Mouse (Mus musculus) right cerebral cortex, postnatal 36 days (tissue): Measurements from ENCODE around the gene Stbd1.
A peak's percentile ranks its signal among the peaks of the same experiment; 100 is the strongest.

ENCODE experiments used
- DNase-seq, 2 experiments: peaks; one replicate each; pipeline ENCODE4 v3.0.0; 2022; ENCODE audit warnings: low spot score in 2 of 2, mixed read lengths in 1 of 2

Stbd1 gene

GRCm38 (mm10) chr5:92602691-92603690 is at the start of gene Stbd1:
TSS of gene Stbd1 (plus strand) at chr5:92603041.
- DNase-seq: no peak

GRCm38 (mm10) chr5:92553939-92554338 is 48.9 kb upstream of the Stbd1 start:
- no peak for DNase-seq

GRCm38 (mm10) chr5:92554443-92554842 is 48.4 kb upstream of the Stbd1 start:
- no peak for DNase-seq

- peak; percentile 52 to 69 for DNase-seq
These were observed 47.8 kb upstream of the Stbd1 start, which contains the start of gene Fam47e for GRCm38 (mm10) chr5:92554891-92555511. TSS of gene Fam47e (plus strand) at chr5:92555069.

GRCm38 (mm10) chr5:92555905-92556304 is 46.9 kb upstream of the Stbd1 start:
- DNase-seq: no peak

GRCm38 (mm10) chr5:92557508-92557907 is 45.3 kb upstream of the Stbd1 start:
- no peak for DNase-seq

GRCm38 (mm10) chr5:92560201-92560600 is 42.6 kb upstream of the Stbd1 start:
- no peak for DNase-seq

- DNase-seq: peak in 1 of 2 experiments; percentile 9
These were observed 40.8 kb upstream of the Stbd1 start for GRCm38 (mm10) chr5:92562002-92562401.

GRCm38 (mm10) chr5:92571232-92571631 is 31.6 kb upstream of the Stbd1 start:
- DNase-seq: no peak

- no peak for DNase-seq
These were observed 23.3 kb upstream of the Stbd1 start for GRCm38 (mm10) chr5:92579559-92579958.

- DNase-seq: no peak
These were observed 16.9 kb upstream of the Stbd1 start for GRCm38 (mm10) chr5:92585932-92586331.

GRCm38 (mm10) chr5:92595026-92595425 is 7.8 kb upstream of the Stbd1 start:
- DNase-seq: no peak

- no peak for DNase-seq
These were observed 6.0 kb upstream of the Stbd1 start for GRCm38 (mm10) chr5:92596865-92597264.

GRCm38 (mm10) chr5:92599030-92599429 is 3.8 kb upstream of the Stbd1 start:
- peak in 1 of 2 experiments; percentile 22 for DNase-seq

- no peak for DNase-seq
These were observed 1.8 kb downstream of the Stbd1 start for GRCm38 (mm10) chr5:92604452-92605247.

- DNase-seq: no peak
These were observed 4.8 kb downstream of the Stbd1 start for GRCm38 (mm10) chr5:92607492-92608229.

GRCm38 (mm10) chr5:92612756-92613155 is 9.9 kb downstream of the Stbd1 start:
- DNase-seq: no peak

- DNase-seq: no peak
These were observed 19.0 kb downstream of the Stbd1 start for GRCm38 (mm10) chr5:92621883-92622282.

GRCm38 (mm10) chr5:92627896-92628295 is 25.1 kb downstream of the Stbd1 start:
- no peak for DNase-seq

GRCm38 (mm10) chr5:92633526-92633925 is 30.7 kb downstream of the Stbd1 start:
- DNase-seq: no peak

- DNase-seq: no peak
These were observed 32.1 kb downstream of the Stbd1 start for GRCm38 (mm10) chr5:92634916-92635315.
